Mouse (Mus musculus): ENCODE data around the gene Mdga1.

DNA sequence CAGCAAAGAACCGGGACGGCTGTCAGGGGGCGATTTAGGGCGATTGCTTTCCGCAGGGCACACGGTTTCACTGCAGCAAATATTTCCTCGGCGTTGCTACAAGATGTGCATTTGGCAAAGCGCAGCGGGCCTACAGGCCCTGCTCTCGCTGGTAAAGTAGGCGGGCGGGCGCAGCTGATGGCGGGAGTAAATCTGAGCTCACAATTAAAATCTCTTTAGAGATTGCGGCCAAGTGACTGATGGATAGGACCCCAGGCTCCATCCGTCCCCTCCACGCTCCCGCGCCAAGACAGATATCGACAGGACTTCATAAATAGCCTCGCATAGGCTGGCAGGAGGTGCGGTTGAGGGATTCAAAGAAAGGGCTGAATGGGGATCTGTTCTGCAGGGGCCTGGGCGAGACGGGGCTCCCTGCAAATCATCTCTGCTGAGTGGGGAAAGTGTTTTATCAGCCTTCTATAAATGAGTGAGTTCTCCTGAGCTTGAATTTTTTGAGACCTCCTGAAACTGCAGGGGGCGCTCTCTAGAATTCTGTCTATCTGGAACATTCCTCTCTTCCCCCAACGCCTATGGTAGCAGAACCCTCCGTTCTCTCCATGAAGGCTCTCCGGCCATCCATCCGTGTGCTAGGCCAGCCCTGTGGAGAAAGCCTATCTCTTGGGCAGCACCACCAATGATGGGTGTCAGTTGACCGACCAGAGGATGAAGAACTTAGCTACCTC is 38.5 kb downstream of the Mdga1 start:
- no peak for TF ChIP-seq CTCF (IDR thresholded peaks at IDR 0.05; ENCODE audit: low read depth, low read length)
- no peak for TF ChIP-seq GATA1 (IDR thresholded peaks at IDR 0.05; ENCODE audit: borderline replicate concordance, low read length)
